Mouse (Mus musculus) liver, embryonic 14.5 days (tissue): ENCODE measurements around the gene Pde12.

Source experiments
- CTCF ChIP-seq: IDR thresholded peaks from 2 replicates; pipeline ENCODE4 v1.5.1; 2016; ENCODE audit warnings: antibody characterized with exemption, low read depth, control low read depth
- EP300 ChIP-seq: IDR thresholded peaks from 2 replicates; pipeline ENCODE4 v1.6.1; 2016; ENCODE audit warnings: antibody characterized with exemption, low read depth

GRCm38 (mm10) chr14:26643006-26643624 is 26.6 kb downstream of the Pde12 start:
- TF ChIP-seq EP300 (no peak), CTCF (no peak)
